Mouse (Mus musculus) cortical plate, adult 2 months (tissue): Measurements from ENCODE around the gene Usp20. TPM values are rescaled to one million over a fixed set of nuclear protein-coding genes. Genes with fewer than 3 reads are reported as not detected.

Experiments
- H3K27ac ChIP-seq: fragments of 200-500 bp; 2 replicates; pipeline ENCODE4 v1.5.1; 2012; ENCODE audit warnings: low read length, control low read depth, inconsistent platforms; ENCODE audit not compliant: insufficient read depth
- H3K4me1 ChIP-seq: fragments of 200-500 bp; 2 replicates; pipeline ENCODE4 v1.6.1; 2011; ENCODE audit warnings: low read length; ENCODE audit not compliant: control insufficient read depth, insufficient read depth
- H3K4me3 ChIP-seq: fragments of 200-500 bp; 2 replicates; pipeline ENCODE4 v1.5.1; 2011; ENCODE audit warnings: mild to moderate bottlenecking, low read length, control low read depth; ENCODE audit not compliant: insufficient read depth
- CTCF ChIP-seq: fragments of 200-500 bp; IDR thresholded peaks from 2 replicates; pipeline ENCODE4 v1.5.1; 2011; ENCODE audit warnings: mild to moderate bottlenecking, control low read depth, low read length; ENCODE audit not compliant: insufficient read depth; ENCODE audit errors: extremely low read depth
- POLR2A ChIP-seq: fragments of 200-500 bp; IDR thresholded peaks from 2 replicates; pipeline ENCODE4 v1.6.1; 2011; ENCODE audit warnings: mild to moderate bottlenecking, low read length, control low read depth; ENCODE audit not compliant: insufficient read depth; ENCODE audit errors: extremely low read depth
- polyA plus RNA-seq: library from polyadenylated mRNA; depleted of rRNA; stranded (reverse); fragments of >200 nt; gene quantifications from 2 replicates; pipeline ENCODE4 v1.2.3, GENCODE M21; 2012; rRNA removed

The Usp20 gene
- polyA plus RNA-seq, 1 experiment = 53.1 TPM

DNA sequence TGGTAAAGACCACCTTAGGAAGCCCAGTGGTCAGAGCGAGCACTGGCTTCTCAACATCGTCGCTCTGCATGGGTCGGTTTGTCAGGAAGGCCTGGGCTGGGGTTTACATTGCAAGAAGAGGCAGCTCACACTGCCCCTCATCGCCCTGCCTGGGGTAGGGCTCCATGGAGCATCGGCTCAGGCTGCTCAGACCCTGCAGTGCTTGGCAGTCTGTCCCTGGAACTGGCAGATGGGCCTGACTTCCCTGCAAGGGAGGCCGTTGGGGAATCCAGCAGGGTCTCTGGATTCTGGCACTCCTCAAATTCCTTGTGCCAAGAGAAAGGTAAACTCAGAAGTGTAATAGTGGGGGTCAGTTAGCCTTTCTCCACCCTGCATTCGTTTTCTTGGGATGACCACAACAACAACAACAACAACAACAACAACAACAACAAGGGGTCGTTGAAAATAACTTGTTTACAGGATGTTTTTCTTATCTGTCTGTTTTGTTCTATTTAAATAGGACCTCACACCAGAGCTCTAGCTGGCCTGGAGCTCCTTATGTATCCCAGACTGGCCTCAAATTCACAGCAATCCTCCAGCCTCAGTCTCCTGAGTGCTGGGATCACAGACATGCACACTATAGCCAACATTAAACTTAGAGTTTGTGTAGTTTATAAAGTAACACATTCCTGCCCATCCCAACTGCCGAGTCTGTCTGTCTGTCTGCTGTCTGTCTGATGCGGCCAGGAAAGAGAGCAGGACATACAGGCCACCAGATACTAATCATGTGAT lies 84.1 kb downstream of the Usp20 start:
- Histone ChIP-seq H3K27ac (peak overlapping the region; percentile 26), H3K4me1 (peaks cover 5% of the 10 kb centered on the region; the same call in 1 of the 2 replicates), H3K4me3 (no peak overlapping the region)
- TF ChIP-seq POLR2A = no peak

- H3K27ac ChIP-seq = peak overlapping the region; percentile 26
- peaks cover 5% of the 10 kb centered on the region; the same call in 1 of the 2 replicates for H3K4me1 ChIP-seq
- no peak overlapping the region for H3K4me3 ChIP-seq
- no peak for TF ChIP-seq CTCF
- TF ChIP-seq POLR2A = no peak
Observed at GRCm38 (mm10) chr2:31067059-31067595, 85.0 kb downstream of the Usp20 start.

- Histone ChIP-seq H3K4me1 (peaks cover 4% of the 10 kb centered on the region; the same call in 1 of the 2 replicates), H3K27ac (peak overlapping the region; percentile 26), H3K4me3 (no peak overlapping the region)
- no peak for TF ChIP-seq POLR2A
- TF ChIP-seq CTCF = no peak
Observed at GRCm38 (mm10) chr2:31067696-31068245, 85.7 kb downstream of the Usp20 start.

- no peak overlapping the region for H3K4me3 ChIP-seq
- TF ChIP-seq POLR2A = no peak
- no peak for TF ChIP-seq CTCF
- H3K27ac ChIP-seq = peak overlapping the region; percentile 89
- peaks cover 4% of the 10 kb centered on the region; the same call in 1 of the 2 replicates for H3K4me1 ChIP-seq
Observed at GRCm38 (mm10) chr2:31068246-31069113, 86.4 kb downstream of the Usp20 start.

- Histone ChIP-seq H3K27ac (peak overlapping the region; percentile 89), H3K4me1 (peaks cover 4% of the 10 kb centered on the region; the same call in 1 of the 2 replicates), H3K4me3 (no peak overlapping the region)
- TF ChIP-seq CTCF (no peak), POLR2A (no peak)
Observed at GRCm38 (mm10) chr2:31069114-31069445, 87.0 kb downstream of the Usp20 start.

GRCm38 (mm10) chr2:31069506-31069905 lies 87.4 kb downstream of the Usp20 start:
- TF ChIP-seq POLR2A (no peak), CTCF (no peak)
- H3K4me3 ChIP-seq = no peak overlapping the region
- peaks cover 4% of the 10 kb centered on the region; the same call in 1 of the 2 replicates for H3K4me1 ChIP-seq
- H3K27ac ChIP-seq = peak overlapping the region; percentile 89

Other genes with a start within 250 kb of the Usp20 start
- gene 1700001O22Rik, start 178.6 kb upstream of the Usp20 start, polyA plus RNA-seq = 13.5 and 17.5 TPM in 2 replicates
- 47.1 TPM in 2 replicates for gene Ntmt1, start 174.5 kb upstream of the Usp20 start, polyA plus RNA-seq
- 44.1 and 45.8 TPM in 2 replicates for gene Asb6, start 151.9 kb upstream of the Usp20 start, polyA plus RNA-seq
- gene Prrx2, start 147.3 kb upstream of the Usp20 start, polyA plus RNA-seq = 2.3 and 2.7 TPM in 2 replicates
- gene Ptges, start 52.4 kb upstream of the Usp20 start, polyA plus RNA-seq = 6.3 and 7.2 TPM in 2 replicates
- 35.9 and 39.1 TPM in 2 replicates for gene Tor1b, start 29.3 kb upstream of the Usp20 start, polyA plus RNA-seq
- gene Tor1a, start 14.3 kb upstream of the Usp20 start, polyA plus RNA-seq = 52.5 and 56.5 TPM in 2 replicates
- gene BC005624, start 78 bp upstream of the Usp20 start, polyA plus RNA-seq = 113 and 117 TPM in 2 replicates
- gene Fnbp1, start 159.7 kb downstream of the Usp20 start, polyA plus RNA-seq = 125 and 126 TPM in 2 replicates
- 26.8 and 28.2 TPM in 2 replicates for gene Gpr107, start 170.0 kb downstream of the Usp20 start, polyA plus RNA-seq